Mouse (Mus musculus) intestine, embryonic 15.5 days (tissue): ENCODE results near the gene Plekho1. TPM values are rescaled to one million over a fixed set of nuclear protein-coding genes. Genes with fewer than 3 reads are reported as not detected.

ENCODE experiments used
- polyA plus RNA-seq: library from polyadenylated mRNA; unstranded; fragments of >200 nt; fragmentation: Nextera tagmentation; extraction: Ambion mirVana; gene quantifications from 2 replicates; pipeline ENCODE4 v1.2.1, GENCODE M21; 2015

Plekho1 gene
- polyA plus RNA-seq, 1 experiment from 2014 or later, result 30.1 TPM

Other genes starting within 250 kb of the Plekho1 start
- gene Tars2, start 235.8 kb downstream of the Plekho1 start, polyA plus RNA-seq, result 54.4 and 54.5 TPM in 2 replicates
- gene Rprd2, start 177.1 kb downstream of the Plekho1 start, polyA plus RNA-seq, result 16.9 and 18.3 TPM in 2 replicates
- 44.2 and 44.9 TPM in 2 replicates for gene Prpf3, start 140.1 kb downstream of the Plekho1 start, polyA plus RNA-seq
- 346 and 351 TPM in 2 replicates for gene Mrps21, start 124.5 kb downstream of the Plekho1 start, polyA plus RNA-seq
- gene Ciart, start 113.8 kb downstream of the Plekho1 start, polyA plus RNA-seq, result 5.6 and 5.8 TPM in 2 replicates
- 21.3 and 22.9 TPM in 2 replicates for gene BC028528, start 104.0 kb downstream of the Plekho1 start, polyA plus RNA-seq
- gene Aph1a, start 102.0 kb downstream of the Plekho1 start, polyA plus RNA-seq, result 38.3 and 38.8 TPM in 2 replicates
- gene Car14, start 91.3 kb downstream of the Plekho1 start, polyA plus RNA-seq, result 1.5 and 1.9 TPM in 2 replicates
- 149 and 178 TPM in 2 replicates for gene Anp32e, start 66.8 kb downstream of the Plekho1 start, polyA plus RNA-seq
- 28.4 and 32.4 TPM in 2 replicates for gene Vps45, start 62.5 kb upstream of the Plekho1 start, polyA plus RNA-seq
- gene Otud7b, start 108.5 kb upstream of the Plekho1 start, polyA plus RNA-seq, result 18.7 and 19.8 TPM in 2 replicates
- gene Mtmr11, start 166.0 kb upstream of the Plekho1 start, polyA plus RNA-seq, result 20.0 and 20.2 TPM in 2 replicates
- gene Sf3b4, start 176.3 kb upstream of the Plekho1 start, polyA plus RNA-seq, result 152 and 153 TPM in 2 replicates
- 6.0 and 7.4 TPM in 2 replicates for gene Sv2a, start 185.2 kb upstream of the Plekho1 start, polyA plus RNA-seq
- 59.5 and 60.7 TPM in 2 replicates for gene Bola1, start 223.7 kb upstream of the Plekho1 start, polyA plus RNA-seq
- 1.1 and 1.6 TPM in 2 replicates for gene Hist2h2ab, start 223.9 kb upstream of the Plekho1 start, polyA plus RNA-seq
- gene Hist2h2ac, start 224.9 kb upstream of the Plekho1 start, polyA plus RNA-seq, result 7.6 and 11.1 TPM in 2 replicates
- 5.7 and 7.1 TPM in 2 replicates for gene Hist2h2be, start 225.1 kb upstream of the Plekho1 start, polyA plus RNA-seq
- gene Hist2h3c2, start 243.1 kb upstream of the Plekho1 start, polyA plus RNA-seq, result 5.8 and 6.5 TPM in 2 replicates
- gene Hist2h2aa2, start 244.3 kb upstream of the Plekho1 start, polyA plus RNA-seq, result 39.6 and 41.9 TPM in 2 replicates
- gene Hist2h2aa1, start 249.5 kb upstream of the Plekho1 start, polyA plus RNA-seq, result 17.7 and 20.5 TPM in 2 replicates